Mouse (Mus musculus) G1E (cell line): ENCODE results near the gene Dcaf17. TPM values are rescaled to one million over a fixed set of nuclear protein-coding genes. Genes with fewer than 3 reads are reported as not detected.

Experiments used
- ATAC-seq: 2 replicates; pipeline ENCODE4 v1.8.0; 2016; ENCODE audit warnings: mild to moderate bottlenecking; ENCODE audit not compliant: insufficient number of reproducible peaks, poor library complexity, low FRiP score, severe bottlenecking; ENCODE audit errors: extremely low read depth
- DNase-seq: peaks from one replicate; pipeline ENCODE4 v3.0.0; 2012; ENCODE audit warnings: low spot score
- H3K27me3 ChIP-seq: 2 replicates; pipeline ENCODE4 v1.6.1; 2012; ENCODE audit warnings: mild to moderate bottlenecking, low read length, inconsistent platforms; ENCODE audit not compliant: insufficient read depth
- H3K36me3 ChIP-seq: replicated peaks from 2 replicates; pipeline ENCODE3; 2012; ENCODE audit warnings: mild to moderate bottlenecking, inconsistent platforms
- H3K4me1 ChIP-seq: 2 replicates; pipeline ENCODE4 v1.6.1; 2012; ENCODE audit warnings: low read depth, low read length, inconsistent platforms, mixed read lengths; ENCODE audit not compliant: insufficient read depth
- H3K4me3 ChIP-seq: 2 replicates; pipeline ENCODE4 v1.5.1; 2012; ENCODE audit warnings: low read depth, mild to moderate bottlenecking, inconsistent platforms, low read length, moderate library complexity, mixed read lengths
- H3K9me3 ChIP-seq: replicated peaks from 2 replicates; pipeline ENCODE4 v1.6.1; 2012; ENCODE audit warnings: inconsistent platforms
- CTCF ChIP-seq: IDR thresholded peaks from 2 replicates; pipeline ENCODE4 v1.5.1; 2012; ENCODE audit warnings: low read depth, low read length, inconsistent platforms, mixed read lengths
- GATA1 ChIP-seq: IDR thresholded peaks from 2 replicates; pipeline ENCODE4 v1.6.1; 2012; ENCODE audit warnings: borderline replicate concordance, low read length, inconsistent platforms, mixed read lengths
- GATA2 ChIP-seq: IDR thresholded peaks from 2 replicates; pipeline ENCODE4 v1.6.1; 2012; ENCODE audit warnings: low read depth, low read length, inconsistent platforms, borderline replicate concordance
- POLR2AphosphoS5 ChIP-seq: IDR thresholded peaks from 2 replicates; pipeline ENCODE4 v1.6.1; 2012; ENCODE audit warnings: low read depth, low read length, inconsistent platforms; ENCODE audit not compliant: insufficient replicate concordance
- TAL1 ChIP-seq: conservative IDR thresholded peaks from 2 replicates; pipeline ENCODE4 v1.6.1; 2012; ENCODE audit warnings: low read depth, low read length, inconsistent platforms, mixed read lengths
- polyA plus RNA-seq: library from polyadenylated mRNA; stranded (reverse); fragments of >175 nt; gene quantifications from 2 replicates; pipeline ENCODE4 v1.2.3, GENCODE M21; 2012
- total RNA-seq, 2 experiments: library from RNA; stranded (forward) in 1 of 2; stranded (reverse) in 1 of 2; fragments of 200-1000 nt in 1 of 2; fragments of >200 nt in 1 of 2; fragmentation: Nextera tagmentation in 1 of 2; gene quantifications; 2 replicates each; pipeline ENCODE4 v1.2.3; 2014 to 2017

Gene Dcaf17
- total and polyA plus RNA-seq, 3 experiments, result 6.0 to 25.8 (median 25.7) TPM

- peaks cover 12% of the 10 kb centered on the region; the same call in 1 of the 2 replicates for H3K4me1 ChIP-seq
- DNase-seq, result no peak
- ATAC-seq, result no peak
Measured at GRCm38 (mm10) chr2:71031973-71032794, 22.9 kb upstream of the Dcaf17 start.

GRCm38 (mm10) chr2:71033014-71033413 lies 22.1 kb upstream of the Dcaf17 start:
- H3K4me1 ChIP-seq, result peaks cover 12% of the 10 kb centered on the region; the same call in 1 of the 2 replicates
- no peak for DNase-seq
- no peak for ATAC-seq
- peaks cover 66% of the 10 kb centered on the region for H3K36me3 ChIP-seq
- H3K4me3 ChIP-seq, result no peak overlapping the region
- no peaks in the 10 kb centered on the region for H3K9me3 ChIP-seq
- TF ChIP-seq GATA2, result no peak
- TF ChIP-seq GATA1, result no peak
- no peak for TF ChIP-seq POLR2AphosphoS5
- TF ChIP-seq CTCF, result no peak
- no peak for TF ChIP-seq TAL1
- H3K27me3 ChIP-seq, result no peaks in the 10 kb centered on the region

More at GRCm38 (mm10) chr2:71031973-71032794, 22.9 kb upstream of the Dcaf17 start:
- Histone ChIP-seq H3K4me3 (no peak overlapping the region), H3K9me3 (no peaks in the 10 kb centered on the region), H3K27me3 (no peaks in the 10 kb centered on the region), H3K36me3 (peaks cover 66% of the 10 kb centered on the region)
- no peak for TF ChIP-seq TAL1
- no peak for TF ChIP-seq GATA2
- TF ChIP-seq CTCF, result no peak
- TF ChIP-seq POLR2AphosphoS5, result no peak
- TF ChIP-seq GATA1, result no peak

- H3K4me3 ChIP-seq, result no peak overlapping the region
- H3K9me3 ChIP-seq, result no peaks in the 10 kb centered on the region
- no peaks in the 10 kb centered on the region for H3K27me3 ChIP-seq
- DNase-seq (no peak), ATAC-seq (no peak)
- peaks cover 67% of the 10 kb centered on the region for H3K36me3 ChIP-seq
- H3K4me1 ChIP-seq, result peaks cover 12% of the 10 kb centered on the region; the same call in 1 of the 2 replicates
- no peak for TF ChIP-seq POLR2AphosphoS5
- no peak for TF ChIP-seq TAL1
- TF ChIP-seq CTCF, result no peak
- no peak for TF ChIP-seq GATA1
- no peak for TF ChIP-seq GATA2
Measured at GRCm38 (mm10) chr2:71033987-71034386, 21.1 kb upstream of the Dcaf17 start.

- no peak for TF ChIP-seq TAL1
- no peak for TF ChIP-seq POLR2AphosphoS5
- no peak for TF ChIP-seq GATA2
- no peak for TF ChIP-seq CTCF
- no peak for TF ChIP-seq GATA1
- DNase-seq (no peak), ATAC-seq (no peak)
- Histone ChIP-seq H3K36me3 (peaks cover 69% of the 10 kb centered on the region), H3K4me1 (peaks cover 5% of the 10 kb centered on the region), H3K4me3 (no peak overlapping the region), H3K9me3 (no peaks in the 10 kb centered on the region), H3K27me3 (no peaks in the 10 kb centered on the region)
Measured at GRCm38 (mm10) chr2:71037447-71037846, 17.7 kb upstream of the Dcaf17 start.

GRCm38 (mm10) chr2:71039522-71040121 lies 15.5 kb upstream of the Dcaf17 start:
- no peak for TF ChIP-seq GATA1
- no peak for TF ChIP-seq CTCF
- no peak for TF ChIP-seq POLR2AphosphoS5
- no peak for TF ChIP-seq GATA2
- no peak for TF ChIP-seq TAL1
- no peak for ATAC-seq
- H3K4me1 ChIP-seq, result peaks cover 3% of the 10 kb centered on the region
- DNase-seq, result no peak
- peaks cover 74% of the 10 kb centered on the region for H3K36me3 ChIP-seq
- no peaks in the 10 kb centered on the region for H3K27me3 ChIP-seq
- no peaks in the 10 kb centered on the region for H3K9me3 ChIP-seq
- no peak overlapping the region for H3K4me3 ChIP-seq

GRCm38 (mm10) chr2:71046151-71046550 lies 9.0 kb upstream of the Dcaf17 start:
- TF ChIP-seq GATA1, result no peak
- no peak for TF ChIP-seq GATA2
- TF ChIP-seq POLR2AphosphoS5, result no peak
- no peak for TF ChIP-seq TAL1
- TF ChIP-seq CTCF, result no peak
- Histone ChIP-seq H3K9me3 (no peaks in the 10 kb centered on the region), H3K4me1 (peaks cover 10% of the 10 kb centered on the region), H3K36me3 (peaks cover 59% of the 10 kb centered on the region), H3K4me3 (no peak overlapping the region), H3K27me3 (no peaks in the 10 kb centered on the region)
- DNase-seq (no peak), ATAC-seq (no peak)
